Mouse (Mus musculus): ENCODE results near the gene Rps6kb2.

Rps6kb2 gene

GRCm38 (mm10) chr19:4153232-4153654 is 9.9 kb downstream of the Rps6kb2 start, which contains the start of gene Ptprcap:
Gene Ptprcap (plus strand): TSS chr19:4153604.
- peak; percentile 37 for DNase-seq

DNA sequence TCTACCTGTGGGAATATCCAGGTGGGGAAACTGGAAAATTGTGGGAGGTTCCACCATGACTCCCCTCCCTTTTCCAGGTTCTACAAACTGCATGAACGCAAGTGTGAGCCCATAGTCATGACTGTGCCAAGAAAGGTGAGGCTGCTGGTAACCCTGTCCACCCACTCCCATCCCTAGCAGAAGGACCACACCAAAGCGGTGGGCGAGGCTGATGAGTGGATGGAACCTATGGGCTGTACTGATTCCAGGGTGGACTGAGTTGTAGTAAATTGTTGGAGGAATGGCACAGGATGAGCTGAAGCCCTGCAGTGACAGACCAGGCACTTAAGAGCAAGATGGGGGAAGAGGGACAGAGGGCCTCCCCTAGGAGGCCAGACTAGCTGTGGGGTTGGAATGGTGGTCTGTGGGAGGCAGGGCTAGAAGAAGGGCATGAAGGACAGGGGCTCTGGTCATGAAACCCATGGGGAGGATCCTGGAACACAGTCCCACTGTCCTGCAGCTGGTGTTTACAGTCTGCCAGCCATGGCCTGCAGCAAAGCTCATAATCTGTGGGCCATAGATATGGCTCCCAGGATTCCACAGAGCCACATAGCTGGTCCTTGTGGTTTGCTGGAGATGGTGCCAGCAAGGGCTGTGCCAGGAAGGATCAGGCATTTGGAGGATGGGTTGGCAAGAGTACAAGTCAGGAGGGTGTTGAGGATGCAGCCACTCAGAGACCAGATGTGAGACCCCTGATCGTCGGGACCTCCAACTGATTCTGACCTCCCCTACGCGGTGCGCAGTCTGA is 10.5 kb downstream of the Rps6kb2 start:
- DNase-seq, result no peak

DNA sequence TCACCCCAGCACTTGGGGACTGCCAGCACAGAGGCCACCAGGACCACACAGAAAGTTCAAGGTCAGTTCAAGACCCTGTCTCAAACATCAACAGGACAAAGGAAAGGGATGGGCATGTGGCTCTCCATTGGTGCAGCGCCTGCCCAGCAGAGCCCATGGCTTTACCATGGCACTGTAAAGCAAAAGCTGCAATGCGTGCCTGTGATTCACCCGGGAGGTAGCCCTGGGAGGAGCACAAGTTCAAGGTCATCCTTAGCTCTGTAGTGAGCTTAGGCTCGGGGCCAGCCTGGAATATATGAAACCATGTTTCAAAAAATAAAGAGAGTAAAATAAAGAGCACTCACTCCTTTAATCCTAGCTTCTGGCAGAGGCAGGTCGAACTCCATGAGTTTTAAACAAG is 11.3 kb downstream of the Rps6kb2 start:
- no peak for DNase-seq

DNA sequence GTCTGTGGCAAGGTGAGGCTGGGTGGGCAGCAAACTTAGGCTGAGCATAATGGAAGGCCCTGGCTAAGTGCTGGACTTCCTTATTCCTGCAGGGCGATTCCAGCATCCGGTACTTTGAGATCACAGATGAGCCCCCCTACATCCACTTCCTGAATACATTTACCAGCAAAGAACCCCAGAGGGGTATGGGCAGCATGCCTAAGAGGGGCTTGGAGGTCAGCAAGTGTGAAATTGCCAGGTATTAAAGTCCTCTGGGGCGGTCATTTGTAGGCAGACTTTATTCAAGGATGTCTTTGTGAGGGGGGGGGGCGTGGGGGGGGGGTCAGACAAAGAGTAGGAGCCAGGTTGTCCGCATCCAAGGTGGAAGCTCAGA is 11.7 kb downstream of the Rps6kb2 start:
- no peak for DNase-seq

- no peak for DNase-seq
Measured at GRCm38 (mm10) chr19:4150567-4151487, 12.3 kb downstream of the Rps6kb2 start.

DNA sequence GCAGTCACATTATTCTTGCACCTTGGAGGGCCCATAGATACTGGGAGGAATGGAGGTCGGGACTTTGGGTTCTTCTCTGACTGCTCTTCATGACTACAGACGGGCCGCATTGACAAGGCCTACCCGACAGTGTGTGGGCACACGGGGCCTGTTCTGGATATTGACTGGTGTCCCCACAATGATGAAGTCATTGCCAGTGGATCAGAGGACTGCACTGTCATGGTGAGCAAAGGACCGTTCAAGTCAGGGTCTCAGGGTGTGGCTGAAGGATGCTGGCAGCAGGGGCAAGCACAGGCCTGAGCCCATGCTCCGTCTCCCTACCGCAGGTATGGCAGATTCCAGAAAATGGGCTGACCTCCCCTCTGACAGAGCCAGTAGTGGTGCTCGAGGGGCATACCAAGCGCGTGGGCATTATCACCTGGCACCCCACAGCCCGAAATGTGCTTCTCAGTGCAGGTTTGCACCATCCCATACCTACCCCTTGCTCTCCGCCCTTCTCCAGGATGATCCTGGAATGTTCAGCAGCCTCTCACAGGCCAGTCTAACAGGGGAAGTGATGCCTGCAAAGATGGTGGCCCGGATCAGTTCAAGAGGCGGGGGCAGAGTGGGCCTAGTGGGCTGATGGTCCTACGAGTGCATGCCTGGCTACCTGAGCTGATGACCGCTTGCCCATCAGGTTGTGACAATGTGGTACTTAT is 13.2 kb downstream of the Rps6kb2 start:
- no peak for DNase-seq

DNA sequence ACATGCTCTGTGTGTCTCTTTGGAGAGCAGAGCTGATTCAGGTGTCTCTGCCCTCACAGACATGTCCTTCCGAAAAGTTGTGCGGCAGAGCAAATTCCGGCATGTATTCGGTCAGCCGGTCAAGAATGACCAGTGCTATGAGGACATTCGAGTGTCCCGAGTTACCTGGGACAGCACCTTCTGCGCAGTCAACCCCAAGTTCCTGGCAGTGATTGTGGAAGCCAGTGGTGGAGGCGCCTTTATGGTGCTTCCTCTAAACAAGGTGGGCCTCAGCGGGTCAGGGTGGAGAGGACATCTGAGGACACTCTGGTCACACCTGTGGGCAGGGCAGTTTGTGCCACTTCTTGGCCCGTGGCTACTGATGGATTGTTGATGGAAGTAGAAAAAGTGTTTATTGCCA is 13.9 kb downstream of the Rps6kb2 start:
- peak; percentile 35 for DNase-seq

- DNase-seq, result no peak
Measured at GRCm38 (mm10) chr19:4148819-4149218, 14.3 kb downstream of the Rps6kb2 start.

DNA sequence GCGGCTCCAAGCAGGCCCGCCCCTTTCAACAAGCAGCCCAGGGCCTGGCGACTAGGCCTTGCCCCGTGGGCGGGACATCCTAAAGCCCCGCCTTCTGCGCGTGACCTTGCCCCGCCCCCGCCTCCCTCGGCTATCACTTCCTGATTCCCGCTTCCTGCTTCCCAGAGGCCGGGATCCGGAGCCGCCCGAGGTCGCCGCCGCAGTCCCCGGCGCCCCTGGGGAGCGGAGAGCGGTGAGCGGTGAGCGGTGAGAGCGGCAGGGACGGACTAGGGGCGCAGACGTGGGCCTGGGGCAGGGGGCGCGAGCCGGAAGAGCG is 14.7 kb downstream of the Rps6kb2 start, which contains the start of gene Coro1b:
Coro1b (plus strand) TSS at position 129 of the 316 bp plus-strand sequence.
- peak; percentile 97 for DNase-seq

GRCm38 (mm10) chr19:4147782-4148490 is 15.2 kb downstream of the Rps6kb2 start:
- no peak for DNase-seq

- no peak for DNase-seq
Measured at GRCm38 (mm10) chr19:4147022-4147405, 16.1 kb downstream of the Rps6kb2 start.

DNA sequence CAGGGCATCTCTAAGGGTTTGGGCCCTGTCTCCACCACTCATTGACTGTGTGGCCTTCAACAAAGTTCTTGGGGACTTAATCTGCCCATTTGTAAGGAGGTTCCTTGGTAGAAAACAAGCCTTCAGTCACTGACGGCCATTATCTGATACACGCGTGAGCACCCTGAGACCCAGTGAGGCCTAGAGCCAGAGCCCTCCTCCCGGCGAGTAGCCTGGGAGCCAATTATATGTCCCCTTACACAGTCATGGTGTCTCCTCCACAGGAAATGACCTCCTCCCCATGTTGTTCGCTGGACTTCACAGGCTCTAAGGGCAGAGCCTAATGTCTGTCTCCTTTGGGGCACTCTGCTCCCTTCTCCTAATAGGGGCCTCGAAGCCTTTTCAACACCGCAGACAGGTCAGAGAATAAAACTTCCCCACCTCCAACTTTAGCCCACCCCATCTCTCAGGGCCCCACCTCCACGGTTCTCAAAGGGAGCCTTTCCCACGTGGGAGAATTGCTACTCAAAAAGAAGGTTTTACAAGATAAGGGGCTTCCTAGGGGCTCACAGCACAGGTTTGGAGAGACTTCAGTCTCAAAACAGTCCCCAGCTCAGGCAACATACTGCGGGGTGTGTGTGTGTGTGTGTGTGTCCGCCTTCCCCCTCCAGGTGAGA is 16.7 kb downstream of the Rps6kb2 start:
- no peak for DNase-seq

GRCm38 (mm10) chr19:4145936-4146335 is 17.2 kb downstream of the Rps6kb2 start:
- no peak for DNase-seq

DNA sequence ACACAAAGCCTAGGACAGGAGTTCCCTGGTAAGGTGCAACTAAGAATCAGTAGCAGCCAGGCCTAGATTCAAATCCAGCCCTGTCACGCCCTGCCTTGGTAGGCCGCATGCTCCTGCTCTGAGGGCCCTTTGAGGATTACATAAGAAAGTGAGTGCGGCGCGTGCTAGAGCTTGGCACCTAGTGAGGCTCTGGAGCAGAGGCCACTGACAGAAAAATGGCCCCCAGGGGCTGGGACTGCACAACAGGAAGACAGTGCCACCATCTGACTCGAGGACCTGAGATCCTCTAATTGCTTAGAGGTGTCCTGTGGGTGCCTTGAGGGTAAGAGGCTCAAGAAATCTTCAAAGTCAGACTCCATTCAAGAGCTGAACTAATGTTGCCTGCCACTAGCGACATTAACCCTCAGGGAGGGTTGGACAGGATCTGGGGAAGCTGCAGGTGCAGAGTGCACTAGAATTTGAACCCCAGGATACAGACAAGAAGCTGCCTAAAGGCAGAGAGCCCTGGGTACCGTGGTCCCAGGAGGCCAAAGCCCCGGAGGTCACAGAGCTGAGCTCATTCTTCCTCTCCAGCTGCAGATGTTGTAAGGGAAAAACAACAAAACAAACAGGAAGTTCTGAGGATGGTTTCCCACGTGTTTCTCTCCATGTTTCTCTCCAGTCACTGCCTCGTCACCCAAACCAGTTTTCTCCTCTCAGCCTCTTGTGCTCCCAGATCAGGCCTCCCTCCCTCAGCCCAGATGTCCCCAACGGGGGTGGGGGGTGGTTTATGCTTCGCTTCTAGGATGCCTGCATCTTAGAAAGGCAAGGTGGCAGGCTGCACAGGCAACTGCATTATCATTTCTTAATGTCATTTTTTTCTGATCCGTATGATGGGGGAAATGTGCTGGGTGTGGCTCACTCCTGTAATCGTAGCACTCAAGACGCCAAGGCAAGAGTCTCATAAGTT is 18.3 kb downstream of the Rps6kb2 start:
- DNase-seq, result peak; percentile 55

GRCm38 (mm10) chr19:4143759-4144268 is 19.3 kb downstream of the Rps6kb2 start, which contains the start of gene Cabp4:
Gene Cabp4 (minus strand): TSS chr19:4144033.
- DNase-seq, result no peak

DNA sequence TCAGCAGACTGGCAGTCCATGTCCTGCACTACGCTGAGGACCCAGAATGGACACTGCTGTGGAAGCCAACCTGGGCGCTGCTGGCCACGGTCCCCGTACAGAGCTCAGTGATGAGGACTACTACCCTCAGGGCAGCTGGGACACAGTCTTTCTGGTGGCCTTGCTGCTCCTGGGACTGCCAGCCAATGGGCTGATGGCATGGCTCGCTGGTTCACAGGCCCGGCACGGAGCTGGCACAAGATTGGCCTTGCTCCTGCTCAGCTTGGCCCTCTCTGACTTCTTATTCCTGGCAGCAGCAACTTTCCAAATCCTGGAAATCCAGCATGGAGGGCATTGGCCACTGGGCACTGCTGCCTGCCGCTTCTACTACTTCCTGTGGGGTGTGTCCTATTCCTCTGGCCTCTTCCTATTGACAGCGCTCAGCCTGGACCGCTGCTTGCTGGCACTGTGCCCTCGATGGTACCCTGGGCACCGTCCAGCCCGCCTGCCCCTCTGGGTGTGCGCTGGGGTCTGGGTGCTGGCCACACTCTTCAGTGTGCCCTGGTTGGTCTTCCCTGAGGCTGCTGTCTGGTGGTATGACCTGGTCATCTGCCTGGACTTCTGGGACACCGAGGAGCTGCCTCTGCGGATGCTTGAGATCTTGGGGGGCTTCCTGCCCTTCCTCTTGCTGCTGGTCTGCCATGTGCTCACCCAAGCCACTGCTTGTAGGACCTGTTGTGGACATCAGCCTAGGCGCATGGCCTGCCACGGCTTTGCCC is 20.6 kb downstream of the Rps6kb2 start:
- no peak for DNase-seq

DNA sequence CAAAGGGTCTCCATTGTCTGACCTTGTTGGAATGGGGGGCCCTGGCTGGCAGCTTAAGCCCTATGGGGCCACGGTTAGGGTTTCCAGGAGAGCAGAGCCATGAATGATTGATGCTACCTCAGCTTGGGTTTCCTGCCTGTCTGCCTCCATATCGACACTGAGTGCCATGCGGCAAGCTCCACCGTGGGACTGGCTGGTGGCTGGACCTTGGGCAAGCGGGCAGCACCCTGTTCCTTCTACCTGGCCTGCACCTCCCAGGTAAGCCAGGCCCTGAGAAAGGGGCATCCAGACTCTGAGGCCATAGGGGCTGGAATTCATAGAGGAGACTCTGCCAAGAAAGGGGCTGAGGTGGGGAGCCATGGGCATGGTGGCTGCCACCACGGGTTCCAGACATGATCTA is 23.0 kb downstream of the Rps6kb2 start:
- DNase-seq, result no peak

- DNase-seq, result no peak
Measured at GRCm38 (mm10) chr19:4139446-4139845, 23.7 kb downstream of the Rps6kb2 start, which contains the start of gene Gpr152. Gene Gpr152 (plus strand): TSS chr19:4139787.

DNA sequence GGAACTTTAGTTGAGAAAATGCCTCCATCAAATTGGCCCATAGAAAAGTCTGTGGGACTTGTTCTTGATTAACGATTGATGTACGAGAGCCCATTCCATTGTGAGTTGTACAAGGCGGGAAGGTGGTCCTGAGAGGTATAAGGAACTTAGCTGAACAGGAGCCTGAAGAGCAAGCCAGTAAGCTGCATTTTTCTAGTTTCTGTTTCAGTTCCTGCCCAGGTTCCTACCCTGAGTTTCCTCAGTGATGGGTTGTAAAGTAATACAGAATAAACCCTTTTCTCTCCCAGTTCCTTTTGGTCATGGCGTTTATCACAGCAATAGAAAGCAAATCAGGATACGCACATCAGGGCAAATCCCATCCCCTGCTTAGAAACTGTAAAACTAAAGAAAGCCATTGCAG is 25.2 kb downstream of the Rps6kb2 start:
- DNase-seq, result no peak

DNA sequence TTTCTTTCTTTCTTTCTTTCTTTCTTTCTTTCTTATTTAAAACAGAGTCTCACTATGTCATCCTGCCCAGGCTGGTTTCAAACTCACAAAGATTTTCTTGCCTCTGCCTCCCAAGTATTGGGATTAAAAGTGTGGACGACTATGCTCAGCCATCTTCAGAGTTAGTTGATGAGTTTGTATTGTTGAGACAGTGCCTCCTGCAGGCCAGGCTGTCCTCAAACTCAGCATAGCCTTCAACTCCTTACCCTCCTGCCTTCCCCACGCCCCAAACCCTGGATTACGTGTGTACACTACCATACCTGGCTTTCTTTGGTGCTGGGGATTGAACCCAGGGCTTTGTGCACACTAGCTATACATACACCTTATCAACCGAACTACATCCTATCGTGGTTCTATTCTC is 26.7 kb downstream of the Rps6kb2 start:
- peak; percentile 47 for DNase-seq
